Mouse (Mus musculus): Measurements from ENCODE around the gene Chpt1. TPM values are rescaled to one million over a fixed set of nuclear protein-coding genes. Genes with fewer than 3 reads are reported as not detected.

Gene Chpt1
- total RNA-seq, 1 experiment = 17.7 TPM

- no peak overlapping the region for H3K27ac ChIP-seq (ENCODE audit: insufficient read depth, low read depth, low read length, poor library complexity, severe bottlenecking)
- in situ Hi-C loops (cut with MboI; ENCODE audit: low sequenced_read_pairs in 2 of 2, unreplicated experiment in 2 of 2) = no loop called here
- H3K9ac ChIP-seq (ENCODE audit: insufficient read depth, low read depth, low read length, poor library complexity, severe bottlenecking) = no peak overlapping the region
- no peak overlapping the region for H3K4me3 ChIP-seq (ENCODE audit: insufficient read depth in 1 of 2, low read depth in 1 of 2, low read length in 2 of 2, poor library complexity in 1 of 2, severe bottlenecking in 1 of 2)
- no peak for DNase-seq (ENCODE audit: low read depth, low spot score)
- no peaks in the 10 kb centered on the region for H3K4me1 ChIP-seq (ENCODE audit: control insufficient read depth in 2 of 2, insufficient read depth in 2 of 2, low read length in 2 of 2, poor library complexity in 1 of 2)
- TF ChIP-seq HCFC1 (IDR thresholded peaks at IDR 0.05; ENCODE audit: borderline replicate concordance, insufficient read depth, low read length) = no peak
- no peak for TF ChIP-seq CHD2 (IDR thresholded peaks at IDR 0.05; ENCODE audit: low read depth, low read length)
- no peak for TF ChIP-seq MAFK (IDR thresholded peaks at IDR 0.05; ENCODE audit: insufficient read depth, low read depth, low read length)
- no peak for TF ChIP-seq ZC3H11A (IDR thresholded peaks at IDR 0.05; ENCODE audit: borderline replicate concordance, low read depth, low read length)
- TF ChIP-seq ZNF384 (IDR thresholded peaks at IDR 0.05; ENCODE audit: low read depth, low read length) = no peak
- peaks cover 2% of the 10 kb centered on the region; the same call in 1 of the 2 replicates for H3K36me3 ChIP-seq (ENCODE audit: control insufficient read depth, insufficient read depth, low read length, poor library complexity, severe bottlenecking)
- no peaks in the 10 kb centered on the region for H3K9me3 ChIP-seq (ENCODE audit: control insufficient read depth, insufficient read depth, low read depth, low read length)
Observed at GRCm38 (mm10) chr10:88409751-88410150, 94.1 kb downstream of the Chpt1 start.

GRCm38 (mm10) chr10:88407875-88408631 lies 95.8 kb downstream of the Chpt1 start:
- Histone ChIP-seq H3K9ac (ENCODE audit: insufficient read depth, low read depth, low read length, poor library complexity, severe bottlenecking) (no peak overlapping the region), H3K4me1 (ENCODE audit: control insufficient read depth in 2 of 2, insufficient read depth in 2 of 2, low read length in 2 of 2, poor library complexity in 1 of 2) (no peaks in the 10 kb centered on the region), H3K9me3 (ENCODE audit: control insufficient read depth, insufficient read depth, low read depth, low read length) (no peaks in the 10 kb centered on the region), H3K36me3 (ENCODE audit: control insufficient read depth, insufficient read depth, low read length, poor library complexity, severe bottlenecking) (no peaks in the 10 kb centered on the region), H3K4me3 (ENCODE audit: insufficient read depth in 1 of 2, low read depth in 1 of 2, low read length in 2 of 2, poor library complexity in 1 of 2, severe bottlenecking in 1 of 2) (no peak overlapping the region), H3K27ac (ENCODE audit: insufficient read depth, low read depth, low read length, poor library complexity, severe bottlenecking) (no peak overlapping the region)
- no peak for DNase-seq (ENCODE audit: low read depth, low spot score)
- TF ChIP-seq MAFK (IDR thresholded peaks at IDR 0.05; ENCODE audit: insufficient read depth, low read depth, low read length) (no peak), CHD2 (IDR thresholded peaks at IDR 0.05; ENCODE audit: low read depth, low read length) (no peak), ZC3H11A (IDR thresholded peaks at IDR 0.05; ENCODE audit: borderline replicate concordance, low read depth, low read length) (no peak), HCFC1 (IDR thresholded peaks at IDR 0.05; ENCODE audit: borderline replicate concordance, insufficient read depth, low read length) (no peak), ZNF384 (IDR thresholded peaks at IDR 0.05; ENCODE audit: low read depth, low read length) (no peak)
- in situ Hi-C loops (cut with MboI; ENCODE audit: low sequenced_read_pairs in 2 of 2, unreplicated experiment in 2 of 2) = no loop called here

GRCm38 (mm10) chr10:88405812-88406211 lies 98.1 kb downstream of the Chpt1 start:
- DNase-seq (ENCODE audit: low read depth, low spot score) = no peak
- Histone ChIP-seq H3K9ac (ENCODE audit: insufficient read depth, low read depth, low read length, poor library complexity, severe bottlenecking) (no peak overlapping the region), H3K4me3 (ENCODE audit: insufficient read depth in 1 of 2, low read depth in 1 of 2, low read length in 2 of 2, poor library complexity in 1 of 2, severe bottlenecking in 1 of 2) (no peak overlapping the region), H3K36me3 (ENCODE audit: control insufficient read depth, insufficient read depth, low read length, poor library complexity, severe bottlenecking) (no peaks in the 10 kb centered on the region), H3K27ac (ENCODE audit: insufficient read depth, low read depth, low read length, poor library complexity, severe bottlenecking) (no peak overlapping the region), H3K9me3 (ENCODE audit: control insufficient read depth, insufficient read depth, low read depth, low read length) (no peaks in the 10 kb centered on the region), H3K4me1 (ENCODE audit: control insufficient read depth in 2 of 2, insufficient read depth in 2 of 2, low read length in 2 of 2, poor library complexity in 1 of 2) (no peaks in the 10 kb centered on the region)
- in situ Hi-C loops (cut with MboI; ENCODE audit: low sequenced_read_pairs in 2 of 2, unreplicated experiment in 2 of 2) = no loop called here
- TF ChIP-seq ZC3H11A (IDR thresholded peaks at IDR 0.05; ENCODE audit: borderline replicate concordance, low read depth, low read length) = no peak
- no peak for TF ChIP-seq HCFC1 (IDR thresholded peaks at IDR 0.05; ENCODE audit: borderline replicate concordance, insufficient read depth, low read length)
- no peak for TF ChIP-seq ZNF384 (IDR thresholded peaks at IDR 0.05; ENCODE audit: low read depth, low read length)
- no peak for TF ChIP-seq MAFK (IDR thresholded peaks at IDR 0.05; ENCODE audit: insufficient read depth, low read depth, low read length)
- no peak for TF ChIP-seq CHD2 (IDR thresholded peaks at IDR 0.05; ENCODE audit: low read depth, low read length)

GRCm38 (mm10) chr10:88404220-88404619 lies 99.7 kb downstream of the Chpt1 start:
- Histone ChIP-seq H3K9me3 (ENCODE audit: control insufficient read depth, insufficient read depth, low read depth, low read length) (no peaks in the 10 kb centered on the region), H3K4me3 (ENCODE audit: insufficient read depth in 1 of 2, low read depth in 1 of 2, low read length in 2 of 2, poor library complexity in 1 of 2, severe bottlenecking in 1 of 2) (no peak overlapping the region), H3K36me3 (ENCODE audit: control insufficient read depth, insufficient read depth, low read length, poor library complexity, severe bottlenecking) (no peaks in the 10 kb centered on the region), H3K9ac (ENCODE audit: insufficient read depth, low read depth, low read length, poor library complexity, severe bottlenecking) (no peak overlapping the region), H3K4me1 (ENCODE audit: control insufficient read depth in 2 of 2, insufficient read depth in 2 of 2, low read length in 2 of 2, poor library complexity in 1 of 2) (no peaks in the 10 kb centered on the region), H3K27ac (ENCODE audit: insufficient read depth, low read depth, low read length, poor library complexity, severe bottlenecking) (no peak overlapping the region)
- in situ Hi-C loops (cut with MboI; ENCODE audit: low sequenced_read_pairs in 2 of 2, unreplicated experiment in 2 of 2) = no loop called here
- DNase-seq (ENCODE audit: low read depth, low spot score) = no peak
- no peak for TF ChIP-seq MAFK (IDR thresholded peaks at IDR 0.05; ENCODE audit: insufficient read depth, low read depth, low read length)
- TF ChIP-seq ZNF384 (IDR thresholded peaks at IDR 0.05; ENCODE audit: low read depth, low read length) = no peak
- TF ChIP-seq ZC3H11A (IDR thresholded peaks at IDR 0.05; ENCODE audit: borderline replicate concordance, low read depth, low read length) = no peak
- TF ChIP-seq CHD2 (IDR thresholded peaks at IDR 0.05; ENCODE audit: low read depth, low read length) = no peak
- no peak for TF ChIP-seq HCFC1 (IDR thresholded peaks at IDR 0.05; ENCODE audit: borderline replicate concordance, insufficient read depth, low read length)
